24 mouse cellular contexts compared by ENCODE assay signal in genomic region chr16:87961419-87961818, GRCm38 (mm10).
DNase-seq lines count a peak whose midpoint lies in the region; ATAC-seq and TF ChIP-seq lines count a peak whose summit lies in the region.
"Had no signal": no experiment of that assay in that cellular context is flagged by ENCODE, and none has a peak within 500 bp of the region (broad histone marks: within the 10 kb centered on the region; RNA-seq: fewer than 3 reads in every experiment).

No protein-coding gene starts in this region.

- H3K4me1 ChIP-seq in limb, embryonic 12.5 days (replicated peaks), result peaks cover 7% of the 10 kb centered on the region; the same call in 1 of the 2 replicates
- H3K4me1 ChIP-seq in limb, embryonic 10.5 days, result no peaks in the 10 kb centered on the region
- H3K4me1 ChIP-seq in limb, embryonic 14.5 days (ENCODE audit: control insufficient read depth, insufficient read depth, low read length), result no peaks in the 10 kb centered on the region; the same call in 1 of the 2 replicates
- H3K4me1 ChIP-seq: embryonic facial prominence, embryonic 10.5 days; embryonic facial prominence, embryonic 12.5 days; forebrain, embryonic 13.5 days; forebrain, embryonic 15.5 days had no signal

- H3K4me2 ChIP-seq in limb, embryonic 12.5 days, result no peak overlapping the region
- H3K4me2 ChIP-seq in limb, embryonic 14.5 days (replicated peaks; ENCODE audit: low read depth, low read length, severe bottlenecking), result no peak overlapping the region
- H3K4me2 ChIP-seq: embryonic facial prominence, embryonic 12.5 days; forebrain, embryonic 13.5 days; forebrain, embryonic 15.5 days had no signal

- H3K36me3 ChIP-seq in limb, embryonic 12.5 days, result no peaks in the 10 kb centered on the region
- H3K36me3 ChIP-seq in limb, embryonic 10.5 days, result no peaks in the 10 kb centered on the region
- no peaks in the 10 kb centered on the region for H3K36me3 ChIP-seq in limb, embryonic 14.5 days (ENCODE audit: control insufficient read depth, insufficient read depth, low read length)
- H3K36me3 ChIP-seq: embryonic facial prominence, embryonic 10.5 days; embryonic facial prominence, embryonic 12.5 days; forebrain, embryonic 15.5 days; G1E had no signal

- no peak overlapping the region for H3K27ac ChIP-seq in limb, embryonic 12.5 days
- H3K27ac ChIP-seq in limb, embryonic 10.5 days, result no peak overlapping the region
- no peak overlapping the region for H3K27ac ChIP-seq in limb, embryonic 14.5 days (replicated peaks; ENCODE audit: low read depth, low read length)
- H3K27ac ChIP-seq: embryonic facial prominence, embryonic 10.5 days; embryonic facial prominence, embryonic 12.5 days; forebrain, embryonic 13.5 days; forebrain, embryonic 15.5 days had no signal

- WGBS in limb, embryonic 12.5 days, result 47% methylated on average over 6 of the region's 6 CpGs
- WGBS in limb, embryonic 10.5 days, result 76% methylated on average over 6 of the region's 6 CpGs
- 39% methylated on average over 6 of the region's 6 CpGs for WGBS in limb, embryonic 14.5 days

- ATAC-seq in limb, embryonic 12.5 days (ENCODE audit: insufficient number of reproducible peaks, insufficient read depth, low FRiP score, low TSS enrichment, low read depth), result 0 out of 2 replicates have a peak, but pooled peaks have one; percentile 20
- peak; percentile 55 for ATAC-seq in limb, embryonic 14.5 days (ENCODE audit: low FRiP score, low read depth)
- ATAC-seq: activated CD4-positive, CD25-positive, alpha-beta regulatory T cell, adult 4 months; CD4-positive, CD25-positive, alpha-beta regulatory T cell, adult 4 months; forebrain, embryonic 13.5 days; forebrain, embryonic 15.5 days; forebrain, postnatal 0 days; Patski had no signal

- TF ChIP-seq POLR2A in limb, embryonic 14.5 days (IDR thresholded peaks at IDR 0.05; ENCODE audit: borderline replicate concordance, extremely low read depth, insufficient read depth, insufficient read length), result no peak

- no peaks in the 10 kb centered on the region for H3K27me3 ChIP-seq in limb, embryonic 12.5 days
- no peaks in the 10 kb centered on the region for H3K27me3 ChIP-seq in limb, embryonic 10.5 days (ENCODE audit: low read depth, poor library complexity, severe bottlenecking)
- no peaks in the 10 kb centered on the region for H3K27me3 ChIP-seq in limb, embryonic 14.5 days (ENCODE audit: control insufficient read depth, insufficient read depth, low read length)
- H3K27me3 ChIP-seq: CH12.LX; embryonic facial prominence, embryonic 12.5 days; forebrain, embryonic 13.5 days; forebrain, embryonic 15.5 days had no signal

- DNase-seq in limb, embryonic 10.5 days (ENCODE audit: low spot score), result no peak
- DNase-seq in brain, adult 2 months (ENCODE audit: low read depth, low spot score), result peak; percentile 6
- peak; percentile 41 for DNase-seq in limb, embryonic 14.5 days (ENCODE audit: low spot score)
- DNase-seq in cerebellum, postnatal 10 days, result no peak
- DNase-seq: adrenal gland, adult 8-10 months; adrenal gland, postnatal 14 days; adrenal gland, postnatal 36 days; B cell, adult 2 months; cerebellum, adult 11 months; cerebellum, adult 18-20 months; cerebellum, adult 8-10 months; cerebellum, adult 9-11 months; cerebellum, postnatal 25 days; forebrain, postnatal 0 days had no signal

- H3K4me3 ChIP-seq in limb, embryonic 12.5 days (replicated peaks), result no peak overlapping the region
- H3K4me3 ChIP-seq in limb, embryonic 10.5 days, result no peak overlapping the region
- no peak overlapping the region for H3K4me3 ChIP-seq in limb, embryonic 14.5 days (replicated peaks; ENCODE audit: low read length)
- H3K4me3 ChIP-seq: embryonic facial prominence, embryonic 10.5 days; embryonic facial prominence, embryonic 12.5 days; forebrain, embryonic 13.5 days; forebrain, embryonic 15.5 days had no signal

- no peak overlapping the region for H3K9ac ChIP-seq in limb, embryonic 12.5 days (replicated peaks)
- no peak overlapping the region for H3K9ac ChIP-seq in limb, embryonic 14.5 days (ENCODE audit: low read depth, low read length, severe bottlenecking)
- H3K9ac ChIP-seq: embryonic facial prominence, embryonic 12.5 days; forebrain, embryonic 13.5 days; forebrain, embryonic 15.5 days; forebrain, postnatal 0 days had no signal

- H3K9me3 ChIP-seq in limb, embryonic 12.5 days, result no peaks in the 10 kb centered on the region
- no peaks in the 10 kb centered on the region for H3K9me3 ChIP-seq in limb, embryonic 10.5 days (replicated peaks)
- H3K9me3 ChIP-seq in limb, embryonic 14.5 days (ENCODE audit: control insufficient read depth, low read length), result no peaks in the 10 kb centered on the region
- H3K9me3 ChIP-seq: embryonic facial prominence, embryonic 10.5 days; embryonic facial prominence, embryonic 12.5 days; forebrain, embryonic 13.5 days; forebrain, embryonic 15.5 days had no signal

Comparison
In these comparisons a context has a peak if more than half of its experiments do, and no peak if none do; other contexts are left out.
1. DNase-seq: peak in brain, adult 2 months (single experiment) and limb, embryonic 14.5 days (single experiment); none in limb, embryonic 10.5 days (single experiment) and cerebellum, postnatal 10 days (0 of 2).